Mouse (Mus musculus) forelimb bud, embryonic 11.5 days (tissue): ENCODE data around the gene Spock1.
"Not testable (repeated sequence)": the region's sequence is repeated elsewhere in the genome, so short reads cannot be mapped to it uniquely, and the experiment has no call there.

Experiments
- DNase-seq: peaks from one replicate; pipeline ENCODE4 v3.0.0-alpha.2; 2012; ENCODE audit warnings: low read depth, low spot score

Gene Spock1

DNA sequence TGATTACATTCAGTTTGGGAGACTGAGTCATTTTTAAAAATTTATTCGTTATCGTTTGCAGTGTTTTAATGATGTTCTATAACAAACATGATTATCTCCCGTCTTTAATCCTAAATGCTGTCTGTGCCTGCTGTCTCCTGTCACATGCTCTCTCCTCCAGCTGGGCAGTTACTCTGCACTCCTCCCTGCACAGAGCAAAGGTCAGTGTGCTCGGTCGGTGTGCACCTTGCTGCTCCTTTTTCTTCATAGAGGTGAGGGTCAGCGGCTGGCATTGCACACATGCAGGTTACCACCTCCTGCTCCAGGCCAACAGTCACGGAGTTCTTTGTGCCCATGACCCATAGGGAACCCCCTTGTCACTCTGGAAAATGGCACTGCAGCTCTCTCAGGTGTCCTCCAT lies 411.4 kb downstream of the Spock1 start:
- no peak for DNase-seq

DNA sequence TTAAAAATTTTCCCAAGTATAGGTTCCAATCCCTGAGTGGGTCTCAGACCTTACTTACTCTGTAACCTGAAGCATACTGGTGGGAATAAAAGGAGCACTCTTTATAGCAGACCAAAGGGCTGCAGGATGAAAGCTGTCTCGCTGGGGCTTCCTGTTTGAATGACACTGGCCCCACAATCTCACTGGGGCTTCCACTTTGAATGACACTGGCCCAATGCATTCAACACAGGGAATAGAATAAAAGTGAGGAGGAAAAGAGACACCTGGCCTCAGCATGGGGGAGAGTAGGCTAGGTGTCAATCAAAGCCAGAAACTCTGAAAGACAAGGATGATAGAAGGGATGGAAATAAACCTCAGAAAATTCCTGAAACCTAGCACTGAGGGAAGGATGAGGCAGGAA lies 413.3 kb downstream of the Spock1 start:
- no peak for DNase-seq

DNA sequence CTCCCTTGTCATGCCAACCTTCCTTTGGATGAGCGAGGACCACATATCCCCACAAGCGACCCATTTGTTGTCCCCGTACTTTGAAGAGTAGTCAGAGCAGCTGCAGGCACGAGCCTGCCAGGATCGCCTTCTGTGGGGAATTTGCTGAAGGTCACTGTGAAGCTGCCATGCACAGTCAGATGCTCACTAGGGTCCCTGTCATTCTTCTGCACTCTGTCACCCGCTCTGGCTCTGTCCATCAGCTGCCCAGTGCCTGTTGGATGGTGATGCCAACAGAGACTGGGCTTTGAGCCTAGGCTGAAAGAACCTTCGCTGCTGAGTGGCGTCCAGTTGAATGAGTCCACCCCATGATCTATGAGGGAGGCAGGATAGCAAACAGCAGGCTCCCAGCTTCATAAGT lies 419.2 kb downstream of the Spock1 start:
- DNase-seq: no peak

DNA sequence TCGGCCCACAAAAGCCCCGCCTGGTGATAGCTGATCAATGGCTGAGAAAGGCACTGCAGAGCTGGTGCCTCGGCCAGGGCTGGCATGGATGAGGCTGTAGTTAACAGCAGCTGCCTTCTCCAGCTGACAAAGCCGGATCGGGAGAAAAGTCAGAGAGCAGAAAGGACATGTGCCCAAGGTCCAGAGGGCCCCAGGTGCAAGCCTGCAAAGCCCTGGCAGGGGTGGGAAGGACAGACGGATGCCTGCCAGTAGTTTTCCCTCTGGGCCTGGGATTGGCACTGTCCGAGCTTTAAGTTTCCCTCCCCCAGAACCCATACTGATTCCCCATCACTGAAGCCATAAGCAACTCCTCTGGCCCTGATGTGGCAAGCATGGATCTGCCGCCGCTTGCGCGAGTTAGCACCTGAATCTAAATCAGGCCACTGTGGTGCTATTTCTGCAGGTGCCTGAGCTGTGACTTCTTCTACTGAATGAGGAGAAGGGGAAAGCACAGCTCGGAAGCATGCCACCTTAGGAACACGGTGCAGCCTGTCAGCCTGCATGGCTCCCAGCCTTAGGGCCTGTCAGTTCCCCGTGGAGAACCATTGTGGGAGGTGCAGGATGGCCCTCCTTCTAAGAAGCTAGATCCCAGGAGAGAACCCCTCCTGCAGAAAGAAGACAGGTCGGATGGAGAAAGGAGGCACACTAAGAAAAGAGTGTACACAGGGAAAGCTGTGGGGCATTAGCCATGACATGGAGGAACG lies 423.5 kb downstream of the Spock1 start:
- no peak for DNase-seq

DNA sequence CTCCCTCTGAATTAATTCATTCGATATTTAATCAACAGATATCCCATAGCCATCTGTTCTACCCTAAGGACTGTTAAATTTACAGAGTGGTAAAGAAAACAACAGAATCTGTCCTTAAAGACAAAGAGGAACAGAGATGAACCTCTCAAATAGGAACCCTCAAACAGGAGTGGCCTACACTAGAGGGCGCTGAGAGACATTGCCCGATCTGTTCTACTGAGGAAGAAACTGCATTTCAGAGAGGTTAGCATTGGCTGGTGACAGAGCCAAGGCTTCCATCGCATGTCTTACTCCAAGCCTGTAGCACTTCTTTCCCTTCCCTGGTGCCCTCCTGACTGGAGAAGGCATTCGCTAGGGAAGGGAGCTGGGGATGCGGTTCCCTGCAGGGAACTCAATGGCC lies 431.4 kb downstream of the Spock1 start:
- no peak for DNase-seq

DNA sequence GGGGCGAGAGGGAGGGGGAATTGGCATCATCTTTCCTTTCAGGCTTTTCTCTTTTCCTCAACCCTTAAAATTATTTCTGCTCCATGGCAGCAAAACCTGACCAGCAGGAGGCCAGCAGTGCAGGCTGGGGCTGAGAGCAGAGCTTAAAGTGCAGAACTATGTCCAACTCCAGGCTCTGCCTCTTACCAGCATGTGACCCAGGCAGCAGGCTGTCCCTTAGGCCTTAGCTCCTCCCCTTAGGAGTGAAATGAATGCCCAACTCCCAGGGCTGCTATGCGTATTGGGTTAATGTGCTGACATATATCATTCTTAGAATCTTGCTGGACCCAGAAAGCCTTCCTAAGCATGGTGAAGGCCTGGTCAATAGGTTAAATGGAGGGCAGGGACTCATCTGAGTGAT lies 434.1 kb downstream of the Spock1 start:
- DNase-seq: no peak

DNA sequence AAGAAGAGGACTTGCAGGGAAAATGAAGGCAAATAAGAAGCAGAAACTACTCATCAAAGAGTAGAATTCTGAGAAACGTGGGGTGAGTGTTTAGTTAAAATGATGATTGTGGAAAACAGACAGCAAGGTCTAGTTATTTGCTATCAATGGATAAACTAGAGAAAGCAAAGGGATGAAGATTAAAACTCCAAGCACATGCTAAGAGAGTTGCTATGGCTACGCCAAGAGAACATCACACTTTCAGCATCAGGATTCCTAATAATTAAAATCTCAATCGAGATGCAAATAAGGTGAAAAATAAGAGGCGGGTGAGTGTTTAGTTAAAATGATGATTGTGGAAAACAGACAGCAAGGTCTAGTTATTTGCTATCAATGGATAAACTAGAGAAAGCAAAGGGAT lies 437.2 kb downstream of the Spock1 start:
- DNase-seq: not testable (repeated sequence)

DNA sequence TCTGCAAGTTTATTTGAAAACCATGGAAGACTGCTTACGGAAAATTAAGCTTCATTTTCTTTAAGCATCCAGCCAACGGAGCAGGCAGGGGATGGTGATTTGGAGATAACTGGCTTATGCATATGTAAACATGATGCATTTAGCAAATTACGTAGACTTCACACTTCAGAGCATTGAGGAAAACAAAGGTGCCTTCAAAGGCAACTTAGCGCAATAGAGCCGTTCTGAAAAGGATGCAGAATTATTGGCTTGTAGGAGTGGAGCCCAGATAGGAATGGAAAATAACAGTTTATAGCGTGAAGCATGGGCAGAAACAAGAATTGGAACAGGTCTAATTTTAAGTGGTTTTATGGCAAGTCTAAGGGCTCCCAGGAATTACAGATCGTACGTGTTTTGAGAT lies 448.2 kb downstream of the Spock1 start:
- no peak for DNase-seq

DNA sequence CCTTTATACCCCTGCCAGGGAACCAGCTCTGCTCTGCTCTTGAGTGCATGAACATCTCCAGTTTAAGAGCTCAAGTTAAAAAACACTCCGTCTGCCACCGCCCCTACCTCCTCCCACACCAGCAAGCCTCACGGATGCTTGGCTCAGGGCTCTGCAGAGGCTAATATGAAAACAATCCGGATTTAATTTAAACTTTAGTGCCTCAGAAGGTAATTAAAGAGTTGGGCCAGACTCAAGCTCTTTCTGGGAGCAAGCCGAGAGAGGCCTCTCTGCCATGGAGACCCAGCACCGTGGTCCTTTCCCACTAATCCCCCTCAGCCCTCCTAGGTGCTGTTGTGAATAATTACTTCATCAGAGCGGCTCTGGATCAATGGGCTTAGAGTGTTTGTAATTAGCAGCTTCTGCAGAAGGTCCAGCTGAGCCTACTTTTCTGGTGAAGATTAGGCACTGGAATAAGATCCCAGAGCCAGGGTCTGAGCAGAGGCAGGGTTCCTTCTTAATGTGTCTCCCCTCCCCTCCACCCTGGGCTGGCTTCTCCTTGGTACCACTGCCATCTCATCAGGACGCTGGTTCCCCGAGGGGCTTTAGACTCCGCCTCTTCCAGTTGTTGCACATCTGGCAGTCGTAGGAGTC lies 457.8 kb downstream of the Spock1 start:
- peak; percentile 64 for DNase-seq

DNA sequence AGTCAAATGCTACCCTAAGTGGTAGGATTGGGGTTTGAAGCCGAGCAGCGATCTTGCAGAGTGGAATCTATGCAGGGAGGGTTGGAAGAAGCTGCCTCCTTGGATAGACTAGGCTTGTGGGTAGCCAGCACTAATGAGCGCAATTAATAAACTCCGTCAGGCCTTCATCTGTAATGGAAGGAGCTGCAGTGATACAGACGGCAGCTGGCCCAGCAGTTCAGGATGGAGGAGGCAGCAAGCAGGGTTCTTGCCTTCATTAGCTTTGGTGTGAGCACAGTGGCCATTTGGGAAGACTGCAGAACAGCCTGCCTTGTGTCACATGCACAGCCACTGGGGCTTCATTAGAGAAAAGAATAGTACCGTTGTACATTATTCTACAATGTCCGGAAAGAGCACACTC lies 459.2 kb downstream of the Spock1 start:
- no peak for DNase-seq

DNA sequence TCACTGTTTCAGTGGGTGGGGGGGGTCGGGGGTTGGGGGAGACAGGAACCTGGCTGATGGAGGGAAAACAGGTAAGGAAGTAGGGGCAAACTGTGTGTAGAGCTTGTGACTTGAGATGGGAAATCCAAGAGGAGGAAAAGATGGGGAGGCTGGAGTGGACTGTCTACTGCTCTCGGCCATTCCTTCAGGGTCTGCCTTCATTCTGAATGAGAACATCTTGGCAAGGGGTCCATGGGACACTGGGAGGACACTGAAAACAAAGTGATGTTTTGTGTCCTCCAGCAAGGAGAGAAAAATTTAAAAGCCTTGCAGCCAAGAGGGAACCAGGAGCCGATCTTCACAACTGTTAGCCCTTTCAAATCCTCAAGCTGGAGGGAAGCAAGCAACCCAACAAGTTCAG lies 463.2 kb downstream of the Spock1 start:
- DNase-seq: no peak

DNA sequence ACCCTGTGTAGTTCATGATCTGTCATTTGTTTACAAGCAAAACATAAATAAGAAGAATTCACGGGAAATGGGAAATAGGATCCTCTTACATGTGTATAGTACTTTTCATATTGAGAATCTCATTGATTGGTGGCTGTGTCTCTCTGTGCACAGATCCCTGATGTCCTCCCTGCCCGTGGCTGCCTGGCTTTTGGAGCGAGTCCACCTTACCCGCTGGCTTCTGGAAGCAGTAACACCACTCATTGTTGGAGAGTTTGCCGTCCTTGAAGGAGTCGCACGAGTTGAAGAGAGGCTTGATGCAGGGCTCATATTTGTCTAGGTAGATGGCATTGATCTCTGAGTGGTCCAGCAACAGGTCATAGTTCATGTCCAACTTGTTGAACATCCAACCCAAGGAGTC lies 468.0 kb downstream of the Spock1 start:
- no peak for DNase-seq

DNA sequence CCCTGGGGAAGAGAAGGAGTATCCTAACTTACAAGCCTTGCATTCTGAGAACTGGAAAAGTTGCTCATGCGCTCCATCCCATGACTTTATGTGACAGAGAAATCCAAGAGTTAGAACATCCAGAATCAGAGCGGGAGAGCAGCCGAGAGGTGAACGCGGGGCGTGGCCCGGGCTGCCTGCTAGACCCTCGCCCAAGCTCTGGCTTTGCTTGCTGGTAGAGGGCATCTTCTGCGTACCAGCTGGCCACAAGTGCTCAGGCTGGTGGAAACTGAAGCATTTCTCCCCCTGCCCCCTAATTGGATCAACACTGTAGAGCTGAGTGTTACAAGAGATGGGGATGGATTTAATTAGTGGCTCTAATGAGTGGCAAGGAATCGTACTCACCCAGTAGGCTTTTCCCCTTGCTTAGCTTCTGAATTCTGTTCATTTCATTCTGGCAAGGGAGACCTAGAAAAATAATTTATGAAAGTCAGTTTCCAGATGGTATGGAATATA lies 472.4 kb downstream of the Spock1 start:
- peak; percentile 12 for DNase-seq

DNA sequence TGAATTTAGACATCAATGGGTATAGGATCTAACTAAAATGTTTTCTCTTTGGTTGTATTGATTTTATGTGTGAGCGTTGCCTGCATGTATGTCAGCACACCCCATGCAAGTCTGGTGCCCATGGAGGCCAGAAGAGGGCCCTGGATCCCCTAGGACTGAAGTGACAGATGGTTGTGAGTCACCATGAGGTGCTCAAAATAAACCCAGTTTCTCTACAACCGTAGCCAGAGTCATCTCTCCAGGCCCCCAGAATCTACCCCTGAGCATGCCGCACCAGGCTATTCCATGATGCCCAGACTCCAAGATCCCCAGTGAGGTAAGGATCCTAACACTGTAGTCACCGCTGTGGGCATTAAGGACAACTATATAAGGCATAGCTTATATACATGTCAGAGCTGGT lies 474.3 kb downstream of the Spock1 start:
- DNase-seq: no peak

DNA sequence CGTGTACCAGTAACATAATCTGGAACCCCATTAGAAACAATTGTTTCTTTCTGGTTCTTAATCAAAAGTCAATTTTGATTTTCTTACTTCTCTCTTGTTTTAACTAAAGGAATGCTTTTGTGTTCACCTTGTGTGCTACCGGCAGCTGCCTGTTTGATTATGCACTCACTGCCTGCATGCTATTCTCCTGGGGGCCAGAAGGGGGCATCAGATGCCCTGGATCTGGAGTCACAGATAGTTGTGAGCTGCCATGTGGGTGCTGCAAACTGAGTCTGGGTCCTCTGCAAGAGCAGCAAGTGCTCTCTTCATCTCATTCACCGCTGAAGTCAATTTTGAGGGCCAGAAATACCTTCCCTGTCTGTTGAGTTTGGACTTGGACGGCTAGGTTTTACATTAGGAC lies 476.3 kb downstream of the Spock1 start:
- DNase-seq: no peak

DNA sequence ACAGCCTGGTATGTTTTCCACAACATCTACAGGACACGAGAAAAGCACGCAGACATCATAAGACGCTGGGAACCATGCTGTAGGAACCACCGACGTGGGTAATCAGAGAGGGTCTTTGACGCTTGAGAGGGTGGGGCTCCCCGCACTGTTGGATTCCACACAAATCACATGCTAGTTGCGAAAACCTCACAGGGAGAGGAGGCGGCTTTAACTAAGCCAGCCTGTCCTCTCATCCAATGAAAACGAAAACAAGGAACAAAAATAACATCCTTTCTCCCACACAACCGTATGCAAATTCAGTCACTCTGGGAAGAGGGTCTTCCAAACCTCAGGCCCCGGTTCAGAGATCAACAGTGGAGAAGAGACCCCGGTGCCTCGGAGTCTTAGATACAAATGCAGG lies 479.3 kb downstream of the Spock1 start:
- DNase-seq: no peak

DNA sequence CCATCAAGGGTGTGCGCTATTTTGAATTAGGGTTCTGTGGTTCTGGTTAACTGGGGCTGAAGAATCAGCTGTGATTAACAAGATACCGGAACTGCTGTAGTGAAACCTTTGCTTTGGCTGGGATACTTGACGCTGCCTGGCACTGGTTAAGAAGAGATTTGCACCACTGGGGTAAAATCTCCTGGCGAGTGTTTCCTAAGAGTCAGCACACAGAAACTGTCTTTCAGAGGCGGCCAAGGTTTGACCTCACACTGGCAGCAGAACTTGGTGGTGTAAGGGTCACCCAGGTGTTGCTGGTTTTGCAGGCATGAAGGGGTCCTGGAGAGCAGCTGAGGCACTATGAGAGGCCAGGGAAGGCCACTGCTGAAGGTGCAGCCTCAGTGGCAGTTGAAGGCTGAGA lies 489.4 kb downstream of the Spock1 start:
- no peak for DNase-seq

DNA sequence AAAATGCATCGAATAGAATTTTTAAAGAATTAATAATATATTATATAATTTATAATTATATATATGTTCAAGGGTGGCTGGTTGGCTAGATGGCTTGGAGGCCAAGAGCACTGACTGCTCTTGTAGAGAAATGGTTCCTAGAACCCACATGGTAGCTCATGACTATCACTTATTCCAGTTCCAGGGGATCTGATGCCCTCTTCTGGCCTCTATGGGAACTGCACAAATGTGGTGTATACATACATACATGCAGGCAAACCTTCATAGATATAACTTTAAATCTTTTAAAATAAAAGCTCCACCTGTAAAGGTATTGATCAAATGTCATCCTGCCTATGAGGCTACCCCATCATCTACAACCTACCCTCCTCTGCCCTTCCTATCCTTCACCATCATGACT lies 493.4 kb downstream of the Spock1 start:
- no peak for DNase-seq

DNA sequence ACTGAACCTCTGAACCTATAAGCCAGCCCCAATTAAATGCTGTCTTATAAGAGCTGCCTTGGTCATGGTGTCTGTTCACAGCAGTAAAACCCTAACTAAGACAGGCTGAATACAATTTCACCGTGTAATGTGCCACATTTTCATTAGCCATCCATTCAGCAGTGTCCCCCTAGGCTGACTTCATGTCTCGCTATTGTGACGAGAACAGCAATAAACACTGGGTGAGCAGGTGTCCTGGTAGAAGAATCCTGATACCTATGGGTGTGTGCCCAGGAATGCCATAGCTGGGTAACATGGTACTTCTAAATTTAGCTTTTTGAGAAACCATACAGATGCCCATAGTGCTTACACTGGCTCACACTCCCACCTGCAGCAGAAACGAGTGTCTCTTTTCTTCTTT lies 500.5 kb downstream of the Spock1 start:
- DNase-seq: no peak

DNA sequence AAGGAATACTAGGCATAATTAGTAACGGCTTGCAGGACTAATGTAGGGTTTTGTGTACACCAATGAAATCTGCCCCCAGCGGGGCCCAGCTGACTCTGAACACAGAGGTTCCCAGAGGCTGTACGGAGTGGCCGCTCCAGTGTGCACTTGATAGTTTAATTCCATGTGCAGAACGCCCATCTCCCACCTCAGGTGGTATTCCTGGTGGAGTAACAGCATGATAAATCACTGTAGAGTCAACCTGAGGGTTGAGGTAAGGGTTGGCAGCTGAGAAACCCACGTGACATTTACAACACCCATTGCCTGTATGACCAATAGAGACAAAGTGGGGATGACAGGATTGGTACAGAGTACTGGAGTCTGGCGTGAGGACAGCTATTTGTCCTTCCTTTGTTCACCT lies 505.7 kb downstream of the Spock1 start:
- no peak for DNase-seq

DNA sequence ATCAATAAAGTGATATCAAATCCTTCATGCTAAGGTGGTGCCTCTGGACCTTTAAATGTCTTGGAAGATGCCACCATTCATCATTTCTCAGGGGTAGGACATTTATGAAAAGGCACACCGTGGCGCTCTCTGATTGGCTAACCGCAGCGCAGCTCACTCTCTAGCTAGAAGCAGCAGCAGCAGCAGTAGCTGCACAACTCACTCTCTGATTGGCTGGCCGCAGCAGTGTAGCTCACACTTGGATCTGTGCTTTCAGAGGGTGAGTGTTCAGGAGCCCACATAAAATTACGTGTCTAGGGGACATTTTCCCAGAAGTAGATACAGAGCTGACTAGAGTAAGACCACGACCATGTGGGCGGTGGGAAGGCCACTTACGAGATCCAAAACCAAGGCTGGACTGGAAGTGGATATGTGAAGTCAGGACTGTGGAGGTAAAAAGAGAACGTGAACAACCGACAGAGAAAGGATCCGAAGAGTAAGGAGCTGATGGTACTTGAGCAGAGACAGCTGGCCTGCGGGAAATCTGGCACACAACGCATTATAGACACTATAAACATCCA lies 535.9 kb downstream of the Spock1 start:
- no peak for DNase-seq
